8 mouse cellular contexts compared by ENCODE assay signal in genomic region chr13:58066081-58066495, GRCm38 (mm10). TPM values are rescaled to one million over a fixed set of nuclear protein-coding genes. Genes with fewer than 3 reads are reported as not detected.
A peak's percentile ranks its signal among the peaks of the same experiment; 100 is the strongest.
DNase-seq lines count a peak whose midpoint lies in the region; ATAC-seq and TF ChIP-seq lines count a peak whose summit lies in the region.

No protein-coding gene starts in this region.

- H3K4me1 ChIP-seq in heart, adult 2 months (ENCODE audit: control insufficient read depth, insufficient read depth, low read length) = peaks cover 15% of the 10 kb centered on the region
- no peaks in the 10 kb centered on the region for H3K4me1 ChIP-seq in midbrain, embryonic 11.5 days (ENCODE audit: control insufficient read depth, insufficient read depth, low read length)
- no peaks in the 10 kb centered on the region for H3K4me1 ChIP-seq in midbrain, embryonic 14.5 days (ENCODE audit: control insufficient read depth, insufficient read depth, low read length)
- peaks cover 25% of the 10 kb centered on the region for H3K4me1 ChIP-seq in intestine, embryonic 15.5 days (replicated peaks)
- peaks cover 13% of the 10 kb centered on the region for H3K4me1 ChIP-seq in liver, postnatal 0 days (ENCODE audit: insufficient read depth)

- H3K27ac ChIP-seq in heart, adult 2 months = peak overlapping the region; percentile 94
- H3K27ac ChIP-seq in midbrain, embryonic 11.5 days (ENCODE audit: low read depth, low read length) = no peak overlapping the region
- H3K27ac ChIP-seq in midbrain, embryonic 14.5 days (replicated peaks; ENCODE audit: low read depth, low read length) = no peak overlapping the region
- H3K27ac ChIP-seq in intestine, embryonic 15.5 days = 0 out of 2 replicates have a peak overlapping the region, but pooled peaks have one; percentile 70
- peak overlapping the region; percentile 99 for H3K27ac ChIP-seq in liver, postnatal 0 days (ENCODE audit: low read depth)

- no peaks in the 10 kb centered on the region for H3K36me3 ChIP-seq in heart, adult 2 months (ENCODE audit: control insufficient read depth, insufficient read depth, low read length)
- no peaks in the 10 kb centered on the region for H3K36me3 ChIP-seq in midbrain, embryonic 11.5 days (ENCODE audit: control insufficient read depth, insufficient read depth, low read length)
- peaks cover 18% of the 10 kb centered on the region for H3K36me3 ChIP-seq in midbrain, embryonic 14.5 days (ENCODE audit: control insufficient read depth, insufficient read depth, low read length)
- H3K36me3 ChIP-seq in intestine, embryonic 15.5 days = no peaks in the 10 kb centered on the region
- H3K36me3 ChIP-seq in liver, postnatal 0 days (replicated peaks; ENCODE audit: insufficient read depth, low read length) = peaks cover 4% of the 10 kb centered on the region; the same call in 1 of the 2 replicates

- H3K4me2 ChIP-seq in midbrain, embryonic 11.5 days = no peak overlapping the region
- no peak overlapping the region for H3K4me2 ChIP-seq in midbrain, embryonic 14.5 days (ENCODE audit: low read length)
- no peak overlapping the region for H3K4me2 ChIP-seq in intestine, embryonic 15.5 days (replicated peaks)
- H3K4me2 ChIP-seq in liver, postnatal 0 days (ENCODE audit: low read depth, low read length) = no peak overlapping the region

- TF ChIP-seq EP300 in heart, adult 2 months (IDR thresholded peaks at IDR 0.05; ENCODE audit: insufficient read depth, low read depth, low read length) = no peak
- TF ChIP-seq EP300 in liver, postnatal 0 days (IDR thresholded peaks at IDR 0.05; ENCODE audit: low read depth) = no peak

- WGBS in heart, adult 2 months = 53% methylated on average over 13 of the region's 13 CpGs
- WGBS in midbrain, embryonic 11.5 days = 89% methylated on average over 13 of the region's 13 CpGs
- WGBS in midbrain, embryonic 14.5 days = 88% methylated on average over 13 of the region's 13 CpGs
- WGBS in intestine, embryonic 15.5 days = 60% methylated on average over 13 of the region's 13 CpGs
- 75% methylated on average over 13 of the region's 13 CpGs for WGBS in liver, postnatal 0 days (ENCODE audit: insufficient replicate concordance)

- no peak for TF ChIP-seq CTCF in heart, adult 2 months (IDR thresholded peaks at IDR 0.05)
- TF ChIP-seq CTCF in liver, postnatal 0 days (IDR thresholded peaks at IDR 0.05; ENCODE audit: low read depth) = no peak

- no peak overlapping the region for H3K9ac ChIP-seq in heart, adult 2 months (ENCODE audit: low read depth, low read length)
- H3K9ac ChIP-seq in midbrain, embryonic 11.5 days (ENCODE audit: low read length) = no peak overlapping the region
- H3K9ac ChIP-seq in midbrain, embryonic 14.5 days (replicated peaks; ENCODE audit: low read length) = no peak overlapping the region
- no peak overlapping the region for H3K9ac ChIP-seq in intestine, embryonic 15.5 days
- H3K9ac ChIP-seq in liver, postnatal 0 days (replicated peaks) = no peak overlapping the region

- no peak for ATAC-seq in midbrain, embryonic 11.5 days (ENCODE audit: low FRiP score)
- ATAC-seq in midbrain, embryonic 14.5 days (ENCODE audit: low FRiP score, low TSS enrichment) = no peak
- ATAC-seq in intestine, embryonic 15.5 days = 0 out of 2 replicates have a peak, but pooled peaks have one; percentile 16
- no peak for ATAC-seq in liver, postnatal 0 days

- H3K4me3 ChIP-seq in heart, adult 2 months = no peak overlapping the region
- no peak overlapping the region for H3K4me3 ChIP-seq in midbrain, embryonic 11.5 days (ENCODE audit: low read depth, low read length)
- no peak overlapping the region for H3K4me3 ChIP-seq in midbrain, embryonic 14.5 days (replicated peaks; ENCODE audit: low read depth, low read length)
- no peak overlapping the region for H3K4me3 ChIP-seq in intestine, embryonic 15.5 days (replicated peaks)
- H3K4me3 ChIP-seq in liver, postnatal 0 days (ENCODE audit: low read depth, low read length) = no peak overlapping the region

- no peaks in the 10 kb centered on the region for H3K79me2 ChIP-seq in heart, adult 2 months (replicated peaks; ENCODE audit: control insufficient read depth, insufficient read depth, low read length)

- TF ChIP-seq POLR2A in heart, adult 2 months (IDR thresholded peaks at IDR 0.05; ENCODE audit: insufficient read depth, low read depth, low read length) = no peak

- peak in 1 of 2 experiments; percentile 42 for DNase-seq in heart, adult 2 months
- DNase-seq in heart, adult 11 months = no peak
- DNase-seq in midbrain, embryonic 11.5 days (ENCODE audit: low spot score, missing footprints) = peak; percentile 61
- no peak for DNase-seq in midbrain, embryonic 14.5 days
- no peak for DNase-seq in liver, postnatal 0 days
- no peak for DNase-seq in cerebellum, adult 18-20 months
- no peak for DNase-seq in cerebellum, adult 8-10 months

- no peaks in the 10 kb centered on the region for H3K9me3 ChIP-seq in midbrain, embryonic 11.5 days (ENCODE audit: control insufficient read depth, low read length)
- no peaks in the 10 kb centered on the region for H3K9me3 ChIP-seq in midbrain, embryonic 14.5 days (ENCODE audit: control insufficient read depth, low read length)
- no peaks in the 10 kb centered on the region for H3K9me3 ChIP-seq in intestine, embryonic 15.5 days
- H3K9me3 ChIP-seq in liver, postnatal 0 days (ENCODE audit: low read length) = no peaks in the 10 kb centered on the region

- intact Hi-C loops in heart, adult 2 months (cut with DNase I) = loop anchor here (2.0 kb wide), 2 partner anchors 31 to 47 kb away; partner anchors contain the start of gene Klhl3

- H3K27me3 ChIP-seq in heart, adult 2 months (ENCODE audit: control insufficient read depth, insufficient read depth, low read length) = no peaks in the 10 kb centered on the region
- no peaks in the 10 kb centered on the region for H3K27me3 ChIP-seq in midbrain, embryonic 11.5 days (ENCODE audit: control insufficient read depth, insufficient read depth, low read length)
- H3K27me3 ChIP-seq in midbrain, embryonic 14.5 days (ENCODE audit: control insufficient read depth, insufficient read depth, low read length) = no peaks in the 10 kb centered on the region
- no peaks in the 10 kb centered on the region for H3K27me3 ChIP-seq in intestine, embryonic 15.5 days (replicated peaks)
- no peaks in the 10 kb centered on the region for H3K27me3 ChIP-seq in liver, postnatal 0 days (ENCODE audit: insufficient read depth, low read length)

RNA-seq across cellular contexts. Expression of gene Klhl3, which starts 47.3 kb away (rescaled TPM):
- total RNA-seq in heart, adult 2 months (2021) = 1 to 10 TPM; 2.1 to 2.7 TPM
- polyA plus RNA-seq in heart, adult 2 months (2012; rRNA removed) = 4.3 and 6.7 TPM in 2 replicates
- 2.6 and 3.2 TPM in 2 replicates for polyA plus RNA-seq in midbrain, embryonic 11.5 days (2014; fragmentation: Nextera tagmentation; extraction: Ambion mirVana)
- polyA plus RNA-seq in midbrain, embryonic 14.5 days (2014; fragmentation: Nextera tagmentation; extraction: Ambion mirVana) = 10.0 and 10.1 TPM in 2 replicates
- polyA plus RNA-seq in intestine, embryonic 15.5 days (2015; fragmentation: Nextera tagmentation; extraction: Ambion mirVana) = 2.6 and 2.8 TPM in 2 replicates
- polyA plus RNA-seq in liver, postnatal 0 days (2015; fragmentation: Nextera tagmentation; extraction: Ambion mirVana) = 2.2 and 2.9 TPM in 2 replicates

Comparison
In these comparisons a context has a peak if more than half of its experiments do, and no peak if none do; other contexts are left out.
1. H3K27ac ChIP-seq: peak in heart, adult 2 months (single experiment), intestine, embryonic 15.5 days (single experiment) and liver, postnatal 0 days (single experiment); none in midbrain, embryonic 11.5 days (single experiment) and midbrain, embryonic 14.5 days (single experiment).